Mouse (Mus musculus) liver, embryonic 15.5 days (tissue): ENCODE measurements around the gene Hcn3. TPM values are rescaled to one million over a fixed set of nuclear protein-coding genes. Genes with fewer than 3 reads are reported as not detected.

ENCODE experiments used
- ATAC-seq: fragments of 200-750 bp; cut with Nextera tagmentation; 2 replicates; pipeline ENCODE4 v1.8.0; 2017; ENCODE audit warnings: moderate number of reproducible peaks, mild to moderate bottlenecking, moderate library complexity; ENCODE audit not compliant: insufficient read depth
- H3K27ac ChIP-seq: fragments of 300-500 bp; sonication (generic); replicated peaks from 2 replicates; pipeline ENCODE4 v1.5.1; 2015; ENCODE audit warnings: mild to moderate bottlenecking, inconsistent platforms
- H3K27me3 ChIP-seq: fragments of 300-500 bp; sonication (generic); 2 replicates; pipeline ENCODE4 v1.6.1; 2015; ENCODE audit warnings: mild to moderate bottlenecking, inconsistent platforms
- H3K36me3 ChIP-seq: fragments of 300-500 bp; sonication (generic); replicated peaks from 2 replicates; pipeline ENCODE4 v1.6.1; 2015; ENCODE audit warnings: moderate library complexity, mild to moderate bottlenecking, inconsistent platforms
- H3K4me1 ChIP-seq: fragments of 300-500 bp; sonication (generic); replicated peaks from 2 replicates; pipeline ENCODE4 v1.6.1; 2015; ENCODE audit warnings: inconsistent platforms
- H3K4me2 ChIP-seq: fragments of 300-500 bp; sonication (generic); 2 replicates; pipeline ENCODE4 v1.6.1; 2015; ENCODE audit warnings: moderate library complexity, mild to moderate bottlenecking, inconsistent platforms
- H3K4me3 ChIP-seq: fragments of 300-500 bp; sonication (generic); replicated peaks from 2 replicates; pipeline ENCODE4 v1.5.1; 2015; ENCODE audit warnings: mild to moderate bottlenecking, inconsistent platforms
- H3K9ac ChIP-seq: fragments of 300-500 bp; sonication (generic); 2 replicates; pipeline ENCODE4 v1.6.1; 2015; ENCODE audit warnings: moderate library complexity, mild to moderate bottlenecking, inconsistent platforms
- H3K9me3 ChIP-seq: fragments of 300-500 bp; sonication (generic); replicated peaks from 2 replicates; pipeline ENCODE4 v1.6.1; 2016; ENCODE audit warnings: inconsistent platforms
- WGBS: fragments of 180-500 bp; shearing (Covaris S2); methylation state at CpG from one replicate; pipeline ENCODE4 v1.1.7; 2015; ENCODE audit warnings: mixed read lengths; ENCODE audit not compliant: insufficient replicate concordance; 5-methylcytosine and 5-hydroxymethylcytosine counted together
- polyA plus RNA-seq: library from polyadenylated mRNA; unstranded; fragments of >200 nt; fragmentation: Nextera tagmentation; extraction: Ambion mirVana; gene quantifications from 2 replicates; pipeline ENCODE4 v1.2.1, GENCODE M21; 2015

Hcn3 gene
- polyA plus RNA-seq, 1 experiment from 2014 or later: 0.43 TPM

GRCm38 (mm10) chr3:89144821-89145220 lies 15.2 kb downstream of the Hcn3 start:
- Histone ChIP-seq H3K4me2 (no peak overlapping the region), H3K9me3 (no peaks in the 10 kb centered on the region), H3K9ac (no peak overlapping the region), H3K4me3 (no peak overlapping the region), H3K36me3 (peaks cover 67% of the 10 kb centered on the region), H3K27ac (peak overlapping the region; percentile 45; the same call in 1 of the 2 replicates), H3K4me1 (peaks cover 95% of the 10 kb centered on the region), H3K27me3 (peaks cover 17% of the 10 kb centered on the region; the same call in 1 of the 2 replicates)
- 77% methylated on average over 10 of the region's 10 CpGs for WGBS
- ATAC-seq: no peak

GRCm38 (mm10) chr3:89136365-89136764 lies 23.6 kb downstream of the Hcn3 start:
- H3K36me3 ChIP-seq: peaks cover 27% of the 10 kb centered on the region
- H3K4me3 ChIP-seq: peak overlapping the region; percentile 70
- H3K4me1 ChIP-seq: peaks cover 93% of the 10 kb centered on the region
- peak; percentile 56 for ATAC-seq
- H3K27me3 ChIP-seq: no peaks in the 10 kb centered on the region
- H3K4me2 ChIP-seq: peak overlapping the region; percentile 75
- WGBS: 5% methylated on average over 9 of the region's 9 CpGs
- no peaks in the 10 kb centered on the region for H3K9me3 ChIP-seq
- H3K27ac ChIP-seq: peak overlapping the region; percentile 90
- peak overlapping the region; percentile 69 for H3K9ac ChIP-seq

- peak; percentile 58 for ATAC-seq
- Histone ChIP-seq H3K4me3 (peak within 1 kb of the TSS; percentile 70), H3K9me3 (no peaks in the 10 kb centered on the region), H3K9ac (peak within 1 kb of the TSS; percentile 69), H3K4me2 (peak within 1 kb of the TSS; percentile 75), H3K4me1 (peaks cover 91% of the 10 kb centered on the region), H3K27ac (peak within 1 kb of the TSS; percentile 90), H3K27me3 (no peaks in the 10 kb centered on the region), H3K36me3 (peaks cover 23% of the 10 kb centered on the region)
- WGBS: 10% methylated on average over 3 of the region's 3 CpGs
Observed at GRCm38 (mm10) chr3:89135958-89136357, 24.0 kb downstream of the Hcn3 start, which contains the start of gene Pklr. TSS of gene Pklr (plus strand) at chr3:89136142.

- Histone ChIP-seq H3K27me3 (no peaks in the 10 kb centered on the region), H3K36me3 (peaks cover 3% of the 10 kb centered on the region; the same call in 1 of the 2 replicates), H3K4me2 (peak overlapping the region; percentile 74), H3K4me1 (peaks cover 91% of the 10 kb centered on the region), H3K9ac (peak overlapping the region; percentile 54), H3K4me3 (no peak overlapping the region), H3K9me3 (no peaks in the 10 kb centered on the region), H3K27ac (peak overlapping the region; percentile 90)
- WGBS: 7% methylated on average over 1 of the region's 1 CpGs
- ATAC-seq: 0 out of 2 replicates have a peak, but pooled peaks have one; percentile 4
Observed at GRCm38 (mm10) chr3:89133752-89134151, 26.2 kb downstream of the Hcn3 start.

GRCm38 (mm10) chr3:89133063-89133450 lies 26.9 kb downstream of the Hcn3 start:
- 40% methylated on average over 7 of the region's 7 CpGs for WGBS
- peak overlapping the region; percentile 51 for H3K4me3 ChIP-seq
- no peaks in the 10 kb centered on the region for H3K9me3 ChIP-seq
- peak overlapping the region; percentile 54 for H3K9ac ChIP-seq
- peaks cover 93% of the 10 kb centered on the region for H3K4me1 ChIP-seq
- peak overlapping the region; percentile 90 for H3K27ac ChIP-seq
- peak overlapping the region; percentile 74 for H3K4me2 ChIP-seq
- H3K36me3 ChIP-seq: no peaks in the 10 kb centered on the region
- ATAC-seq: no peak
- no peaks in the 10 kb centered on the region for H3K27me3 ChIP-seq

GRCm38 (mm10) chr3:89132285-89133062 lies 27.5 kb downstream of the Hcn3 start:
- Histone ChIP-seq H3K27ac (peak overlapping the region; percentile 90), H3K4me3 (peak overlapping the region; percentile 51), H3K27me3 (no peaks in the 10 kb centered on the region), H3K9ac (peak overlapping the region; percentile 54), H3K4me1 (peaks cover 90% of the 10 kb centered on the region), H3K9me3 (no peaks in the 10 kb centered on the region), H3K4me2 (peak overlapping the region; percentile 74), H3K36me3 (no peaks in the 10 kb centered on the region)
- 5% methylated on average over 29 of the region's 30 CpGs for WGBS
- ATAC-seq: peak; percentile 86

GRCm38 (mm10) chr3:89131816-89132215 lies 28.2 kb downstream of the Hcn3 start:
- Histone ChIP-seq H3K9ac (peak overlapping the region; percentile 54; the same call in 1 of the 2 replicates), H3K4me1 (peaks cover 85% of the 10 kb centered on the region)

GRCm38 (mm10) chr3:89129908-89130307 lies 30.1 kb downstream of the Hcn3 start:
- Histone ChIP-seq H3K9ac (no peak overlapping the region), H3K27me3 (no peaks in the 10 kb centered on the region), H3K36me3 (no peaks in the 10 kb centered on the region), H3K4me2 (no peak overlapping the region), H3K4me1 (peaks cover 68% of the 10 kb centered on the region), H3K27ac (0 out of 2 replicates have a peak overlapping the region, but pooled peaks have one; percentile 38), H3K4me3 (no peak overlapping the region), H3K9me3 (no peaks in the 10 kb centered on the region)
- 91% methylated on average over 3 of the region's 3 CpGs for WGBS
- ATAC-seq: no peak

More at GRCm38 (mm10) chr3:89131816-89132215, 28.2 kb downstream of the Hcn3 start:
- peak overlapping the region; percentile 90 for H3K27ac ChIP-seq
- no peaks in the 10 kb centered on the region for H3K36me3 ChIP-seq
- H3K4me2 ChIP-seq: peak overlapping the region; percentile 74
- no peak for ATAC-seq
- 26% methylated on average over 4 of the region's 4 CpGs for WGBS
- H3K27me3 ChIP-seq: no peaks in the 10 kb centered on the region
- H3K9me3 ChIP-seq: no peaks in the 10 kb centered on the region
- peak overlapping the region; percentile 51 for H3K4me3 ChIP-seq

- peaks cover 45% of the 10 kb centered on the region for H3K4me1 ChIP-seq
- 80% methylated on average over 3 of the region's 3 CpGs for WGBS
- ATAC-seq: no peak
- no peaks in the 10 kb centered on the region for H3K27me3 ChIP-seq
- no peak overlapping the region for H3K4me2 ChIP-seq
- no peak overlapping the region for H3K27ac ChIP-seq
- no peak overlapping the region for H3K4me3 ChIP-seq
- H3K36me3 ChIP-seq: no peaks in the 10 kb centered on the region
- H3K9me3 ChIP-seq: no peaks in the 10 kb centered on the region
- H3K9ac ChIP-seq: no peak overlapping the region
Observed at GRCm38 (mm10) chr3:89125981-89126380, 34.0 kb downstream of the Hcn3 start.

GRCm38 (mm10) chr3:89124241-89124640 lies 35.8 kb downstream of the Hcn3 start:
- Histone ChIP-seq H3K9ac (no peak overlapping the region), H3K4me3 (no peak overlapping the region), H3K4me1 (peaks cover 28% of the 10 kb centered on the region), H3K27me3 (no peaks in the 10 kb centered on the region), H3K27ac (no peak overlapping the region; the same call in 1 of the 2 replicates), H3K4me2 (no peak overlapping the region), H3K36me3 (no peaks in the 10 kb centered on the region), H3K9me3 (no peaks in the 10 kb centered on the region)
- WGBS: 52% methylated on average over 3 of the region's 3 CpGs
- ATAC-seq: no peak

GRCm38 (mm10) chr3:89123313-89123712 lies 36.7 kb downstream of the Hcn3 start:
- H3K9me3 ChIP-seq: no peaks in the 10 kb centered on the region
- no peaks in the 10 kb centered on the region for H3K36me3 ChIP-seq
- no peak overlapping the region for H3K4me2 ChIP-seq
- H3K27me3 ChIP-seq: no peaks in the 10 kb centered on the region
- peaks cover 19% of the 10 kb centered on the region for H3K4me1 ChIP-seq
- H3K9ac ChIP-seq: no peak overlapping the region
- no peak for ATAC-seq
- H3K27ac ChIP-seq: no peak overlapping the region
- WGBS: 65% methylated on average over 2 of the region's 2 CpGs
- H3K4me3 ChIP-seq: no peak overlapping the region
